In the genomic region with DNA sequence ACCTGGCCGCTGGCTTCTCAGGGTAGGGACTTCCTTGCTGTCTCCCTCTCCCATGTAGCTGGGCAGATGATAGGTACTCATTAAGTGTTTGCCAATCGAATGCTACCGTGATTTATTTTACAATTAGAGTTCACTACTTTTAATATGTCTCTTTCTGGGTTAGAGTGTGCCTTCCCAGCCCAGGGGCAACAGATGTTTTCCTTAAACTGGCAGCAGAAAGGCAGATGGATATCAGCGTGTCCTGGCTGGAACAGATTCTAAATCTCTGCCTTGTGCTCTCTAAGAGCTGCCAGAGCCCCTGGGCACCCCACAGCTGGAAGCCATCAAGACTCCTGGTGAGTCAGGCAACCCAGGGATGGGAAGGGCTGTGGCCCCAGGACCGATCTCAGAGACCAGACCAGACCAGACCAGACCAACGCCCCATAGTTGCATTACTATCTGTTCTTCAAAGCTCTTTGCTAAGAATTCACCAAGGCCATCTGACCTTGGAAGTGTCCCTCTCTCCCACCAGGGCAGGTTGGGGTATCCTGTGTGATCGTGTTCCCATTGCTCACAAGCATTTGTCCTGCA, we compare ENCODE assay signal across 13 mouse cellular contexts.
DNase-seq lines count a peak whose midpoint lies in the region; ATAC-seq lines count a peak whose summit lies in the region.
"Had no signal": no experiment of that assay in that cellular context is flagged by ENCODE, and none has a peak within 500 bp of the region (broad histone marks: within the 10 kb centered on the region; RNA-seq: fewer than 3 reads in every experiment).

No protein-coding gene starts in this region.

- H3K4me3 ChIP-seq in hindbrain, embryonic 16.5 days (ENCODE audit: low read length): no peak overlapping the region
- H3K4me3 ChIP-seq: forebrain, embryonic 12.5 days; heart, adult 2 months; hindbrain, embryonic 13.5 days; liver, embryonic 13.5 days had no signal

- H3K27ac ChIP-seq in hindbrain, embryonic 16.5 days (ENCODE audit: low read depth, low read length): no peak overlapping the region
- H3K27ac ChIP-seq: forebrain, embryonic 12.5 days; heart, adult 2 months; hindbrain, embryonic 13.5 days; liver, embryonic 13.5 days had no signal

- no peak overlapping the region for H3K4me2 ChIP-seq in hindbrain, embryonic 16.5 days (ENCODE audit: low read length)
- H3K4me2 ChIP-seq: forebrain, embryonic 12.5 days; hindbrain, embryonic 13.5 days; liver, embryonic 13.5 days had no signal

- H3K9me3 ChIP-seq in hindbrain, embryonic 16.5 days (ENCODE audit: control insufficient read depth, low read length): no peaks in the 10 kb centered on the region
- H3K9me3 ChIP-seq: forebrain, embryonic 12.5 days; hindbrain, embryonic 13.5 days; liver, embryonic 13.5 days had no signal

- no peaks in the 10 kb centered on the region for H3K36me3 ChIP-seq in hindbrain, embryonic 16.5 days (ENCODE audit: control insufficient read depth, insufficient read depth, low read length)
- H3K36me3 ChIP-seq: forebrain, embryonic 12.5 days; liver, embryonic 13.5 days had no signal

- H3K9ac ChIP-seq in hindbrain, embryonic 16.5 days (ENCODE audit: low read depth, low read length): no peak overlapping the region
- H3K9ac ChIP-seq: forebrain, embryonic 12.5 days; hindbrain, embryonic 13.5 days; liver, embryonic 13.5 days had no signal

- peaks cover 16% of the 10 kb centered on the region for H3K4me1 ChIP-seq in hindbrain, embryonic 16.5 days (ENCODE audit: control insufficient read depth, insufficient read depth, low read depth, low read length)

- no peak; the same call in 1 of the 2 replicates for ATAC-seq in hindbrain, embryonic 16.5 days

- WGBS in hindbrain, embryonic 16.5 days: 74% methylated on average over 7 of the region's 7 CpGs

- peak; percentile 36 for DNase-seq in kidney, postnatal 10 days
- no peak for DNase-seq in kidney, postnatal 4 days
- DNase-seq in embryo, embryonic 10.5 days (ENCODE audit: low spot score): peak; percentile 48
- peak; percentile 91 for DNase-seq in fat pad, adult 2 months (ENCODE audit: extremely low read depth, low read depth, low spot score)
- DNase-seq in lung, postnatal 25 days (ENCODE audit: low spot score): peak; percentile 36
- no peak for DNase-seq in cerebellum, postnatal 14 days
- DNase-seq in left cerebral cortex, postnatal 4 days: no peak
- DNase-seq: cerebellum, adult 8-10 months; heart, adult 2 months; liver, embryonic 13.5 days had no signal

- intact Hi-C loops in left cerebral cortex, postnatal 4 days (cut with DNase I): no loop called here

- no peaks in the 10 kb centered on the region for H3K27me3 ChIP-seq in hindbrain, embryonic 16.5 days (replicated peaks; ENCODE audit: control insufficient read depth, insufficient read depth, low read length)
- H3K27me3 ChIP-seq: forebrain, embryonic 12.5 days; hindbrain, embryonic 13.5 days; liver, embryonic 13.5 days had no signal

Comparison
In these comparisons a context has a peak if more than half of its experiments do, and no peak if none do; other contexts are left out.
1. DNase-seq: peak in kidney, postnatal 10 days (single experiment), embryo, embryonic 10.5 days (single experiment), fat pad, adult 2 months (single experiment) and lung, postnatal 25 days (single experiment); none in kidney, postnatal 4 days (0 of 2), cerebellum, postnatal 14 days (0 of 2) and left cerebral cortex, postnatal 4 days (single experiment).